Mouse (Mus musculus) R1 (cell line): ENCODE data around the gene Camsap3.

ENCODE experiments used
- DNase-seq: peaks from one replicate; pipeline ENCODE4 v3.0.0-alpha.2; 2018; ENCODE audit warnings: low read depth, low spot score

Gene Camsap3

GRCm38 (mm10) chr8:3600401-3600800 is 13.3 kb downstream of the Camsap3 start:
- no peak for DNase-seq

- no peak for DNase-seq
Measured at GRCm38 (mm10) chr8:3603439-3603838, 16.3 kb downstream of the Camsap3 start.

- no peak for DNase-seq
Measured at GRCm38 (mm10) chr8:3606593-3606992, 19.5 kb downstream of the Camsap3 start.

- DNase-seq: no peak
Measured at GRCm38 (mm10) chr8:3607822-3608221, 20.7 kb downstream of the Camsap3 start.

GRCm38 (mm10) chr8:3609046-3609815 is 22.1 kb downstream of the Camsap3 start:
- no peak for DNase-seq

GRCm38 (mm10) chr8:3609816-3610150 is 22.7 kb downstream of the Camsap3 start:
- DNase-seq: no peak

- peak; percentile 100 for DNase-seq
Measured at GRCm38 (mm10) chr8:3621199-3621970, 34.3 kb downstream of the Camsap3 start, which contains the start of the genes Xab2 and Pet100. Gene Xab2 (minus strand): TSS chr8:3621316. Gene Pet100 (plus strand): TSS chr8:3621548.

- DNase-seq: no peak
Measured at GRCm38 (mm10) chr8:3622119-3622518, 35.0 kb downstream of the Camsap3 start.

- no peak for DNase-seq
Measured at GRCm38 (mm10) chr8:3625445-3625844, 38.4 kb downstream of the Camsap3 start, which contains the start of gene Pcp2. Gene Pcp2 (minus strand): TSS chr8:3625545.

GRCm38 (mm10) chr8:3626971-3627370 is 39.9 kb downstream of the Camsap3 start:
- no peak for DNase-seq

- DNase-seq: peak; percentile 88
Measured at GRCm38 (mm10) chr8:3628014-3628413, 40.9 kb downstream of the Camsap3 start.

GRCm38 (mm10) chr8:3630647-3631477 is 43.8 kb downstream of the Camsap3 start, which contains the start of gene Stxbp2:
Gene Stxbp2 (plus strand): TSS chr8:3630955.
- DNase-seq: peak; percentile 88

GRCm38 (mm10) chr8:3631478-3631875 is 44.4 kb downstream of the Camsap3 start:
- DNase-seq: peak; percentile 33

GRCm38 (mm10) chr8:3645804-3646203 is 58.7 kb downstream of the Camsap3 start:
- peak; percentile 85 for DNase-seq

- no peak for DNase-seq
Measured at GRCm38 (mm10) chr8:3646824-3647531, 59.9 kb downstream of the Camsap3 start.

GRCm38 (mm10) chr8:3647561-3647960 is 60.5 kb downstream of the Camsap3 start:
- no peak for DNase-seq

GRCm38 (mm10) chr8:3648268-3648667 is 61.2 kb downstream of the Camsap3 start:
- no peak for DNase-seq

GRCm38 (mm10) chr8:3648990-3649389 is 61.9 kb downstream of the Camsap3 start:
- DNase-seq: peak; percentile 80

GRCm38 (mm10) chr8:3652845-3653244 is 65.8 kb downstream of the Camsap3 start:
- DNase-seq: no peak

- peak; percentile 56 for DNase-seq
Measured at GRCm38 (mm10) chr8:3654726-3655508, 67.8 kb downstream of the Camsap3 start.
